Mouse (Mus musculus): Measurements from ENCODE around the gene Hmgb1. TPM values are rescaled to one million over a fixed set of nuclear protein-coding genes. Genes with fewer than 3 reads are reported as not detected.
"Not testable (repeated sequence)": the region's sequence is repeated elsewhere in the genome, so short reads cannot be mapped to it uniquely, and the experiment has no call there.

Hmgb1 gene
- total RNA-seq, 2 experiments from 2014 or later: 176 to 183 TPM

DNA sequence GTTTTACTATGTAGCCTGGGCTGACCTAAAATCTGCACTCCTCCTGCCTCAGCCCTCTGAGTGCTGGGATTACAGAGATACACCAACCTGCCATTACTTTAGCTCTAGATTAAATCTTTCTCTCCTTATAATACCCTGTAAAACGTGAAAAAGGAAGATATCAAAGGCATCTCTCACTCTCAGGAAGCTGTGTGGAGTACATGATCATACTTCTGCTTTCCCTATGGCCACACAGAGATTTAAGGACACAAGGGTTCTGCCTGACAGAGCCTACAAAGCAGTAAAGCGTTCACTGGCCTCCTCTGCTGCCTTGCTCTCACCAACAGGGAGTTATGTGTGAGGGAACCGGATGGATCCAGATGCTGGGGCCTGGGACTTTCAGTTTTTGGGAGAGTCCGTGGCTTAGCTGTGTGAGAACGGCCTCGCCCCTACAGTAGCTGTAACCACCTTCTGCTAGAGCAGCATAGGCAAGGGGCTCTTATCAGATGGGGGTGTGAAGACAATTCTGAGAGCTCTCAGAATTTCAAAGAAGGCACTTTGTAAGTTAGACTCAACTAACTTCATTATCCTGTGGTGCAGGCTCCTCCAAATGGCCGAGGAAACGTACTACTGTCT is 36.8 kb downstream of the Hmgb1 start:
- no peak for DNase-seq

DNA sequence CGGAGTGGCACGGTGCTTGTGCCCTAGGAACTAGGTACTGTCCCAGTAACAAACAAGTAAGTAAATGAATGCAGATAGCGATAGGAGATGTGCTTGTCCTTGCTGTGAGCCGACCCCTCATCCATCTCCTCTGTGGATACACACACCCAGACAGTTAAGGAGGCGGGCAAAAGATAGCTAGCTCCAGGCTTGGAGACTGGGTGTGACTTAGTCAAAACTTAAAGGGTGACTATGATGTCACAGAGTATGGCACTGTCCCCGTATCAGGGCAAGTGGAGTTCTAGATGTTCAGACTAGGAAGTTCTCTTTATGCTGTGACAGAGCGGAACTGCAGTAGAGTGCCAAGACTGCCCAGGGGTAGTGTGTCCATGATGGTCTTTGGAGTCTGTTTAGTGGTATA is 37.6 kb downstream of the Hmgb1 start:
- DNase-seq: no peak

DNA sequence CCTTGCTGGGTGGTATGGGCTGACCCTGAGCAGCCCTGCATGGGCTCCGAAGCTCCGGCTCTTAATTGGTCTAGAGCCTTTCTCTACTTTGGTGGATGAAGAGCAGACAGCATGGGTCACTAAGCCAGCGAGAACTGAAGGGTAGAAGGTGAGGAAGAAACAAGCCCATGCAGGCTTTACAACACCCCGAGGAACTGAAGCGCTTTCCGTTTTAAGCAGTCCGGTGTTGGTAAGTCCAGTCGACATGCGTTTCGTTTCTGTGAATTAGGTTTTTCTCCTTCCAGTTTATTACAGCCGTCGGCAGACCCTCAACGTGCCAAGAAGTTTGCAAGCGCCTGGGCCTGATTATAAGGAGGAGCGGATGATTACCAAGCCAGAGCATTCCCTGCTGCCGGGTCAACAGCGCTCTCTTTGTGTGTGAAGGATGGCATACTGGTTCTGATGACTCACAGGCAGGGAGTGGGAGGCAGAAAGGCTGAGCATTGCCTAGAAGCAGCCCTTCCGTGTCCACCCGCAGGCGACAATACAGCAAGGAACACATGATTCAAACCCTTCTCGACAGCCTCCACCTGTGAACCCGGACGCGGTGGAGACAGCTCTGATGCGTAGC is 40.4 kb downstream of the Hmgb1 start:
- no peak for DNase-seq

DNA sequence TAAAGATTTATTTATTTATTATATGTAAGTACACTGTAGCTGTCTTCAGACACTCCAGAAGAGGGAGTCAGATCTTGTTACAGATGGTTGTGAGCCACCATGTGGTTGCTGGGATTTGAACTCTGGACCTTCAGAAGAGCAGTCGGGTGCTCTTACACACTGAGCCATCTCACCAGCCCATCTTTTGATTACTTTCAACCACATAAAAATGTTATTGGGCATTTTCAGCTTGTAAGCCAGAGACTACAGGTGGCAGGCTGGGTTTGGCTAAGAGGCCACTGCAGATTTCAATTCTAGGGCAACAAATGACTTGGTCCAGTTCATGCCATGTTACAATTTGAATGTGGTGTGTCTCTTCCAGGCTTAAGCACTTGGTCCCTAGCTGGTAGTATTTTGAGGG is 43.1 kb downstream of the Hmgb1 start:
- DNase-seq: not testable (repeated sequence)

DNA sequence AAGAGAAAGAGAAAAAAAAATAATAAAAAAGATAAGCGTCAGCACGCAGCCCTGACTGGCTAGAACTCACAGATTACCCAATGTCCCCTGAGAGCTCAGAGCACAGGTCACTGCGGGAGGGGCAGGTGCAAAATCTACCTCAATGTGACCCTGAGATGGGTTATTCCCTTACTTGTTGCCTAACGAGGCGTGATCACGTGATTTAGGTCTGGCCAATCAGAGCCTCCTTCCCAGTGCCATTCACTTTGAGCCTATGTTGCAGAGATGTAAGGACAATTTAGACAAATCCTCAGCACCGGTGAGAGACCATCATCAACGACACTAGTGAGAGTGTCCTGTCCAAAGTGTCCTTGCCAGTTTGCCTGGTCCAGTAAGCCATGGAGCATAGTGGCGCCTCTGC is 44.0 kb downstream of the Hmgb1 start:
- DNase-seq: no peak

DNA sequence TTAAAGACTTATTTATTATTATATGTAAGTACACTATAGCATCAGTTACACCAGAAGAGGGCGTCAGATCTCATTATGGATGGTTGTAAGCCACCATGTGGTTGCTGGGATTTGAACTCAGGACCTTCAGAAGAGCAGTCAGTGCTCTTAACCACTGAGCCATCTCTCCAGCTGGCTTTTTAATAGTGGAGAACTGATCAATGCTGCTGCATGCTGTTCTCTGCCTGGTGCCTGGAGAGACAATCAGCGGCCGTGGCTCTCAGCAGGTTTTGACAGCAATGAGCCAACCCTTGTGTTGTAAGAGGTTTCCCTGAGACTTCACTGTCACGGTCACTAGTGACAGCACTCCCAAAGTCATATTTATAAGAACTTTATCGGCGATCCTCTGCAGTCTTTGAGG is 46.2 kb downstream of the Hmgb1 start:
- not testable (repeated sequence) for DNase-seq

DNA sequence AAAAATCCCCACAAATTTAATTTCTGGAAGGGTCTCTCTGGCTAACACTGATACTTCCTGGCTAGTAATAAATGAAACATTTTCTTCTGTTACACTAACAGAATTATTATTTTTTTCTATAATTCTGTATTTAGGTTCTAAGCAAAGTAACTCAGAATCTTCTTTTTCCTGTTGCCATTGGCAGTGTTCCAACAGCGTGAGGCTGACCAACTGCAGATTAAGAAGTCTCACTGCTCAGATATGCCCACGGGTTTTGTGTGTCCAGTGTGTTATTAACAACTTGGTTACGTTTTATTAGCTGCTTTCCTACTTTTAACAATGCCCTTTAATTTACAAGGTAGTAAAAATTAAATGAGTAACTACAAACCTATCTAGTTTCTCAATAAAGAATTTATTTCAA is 46.8 kb downstream of the Hmgb1 start:
- DNase-seq: no peak

DNA sequence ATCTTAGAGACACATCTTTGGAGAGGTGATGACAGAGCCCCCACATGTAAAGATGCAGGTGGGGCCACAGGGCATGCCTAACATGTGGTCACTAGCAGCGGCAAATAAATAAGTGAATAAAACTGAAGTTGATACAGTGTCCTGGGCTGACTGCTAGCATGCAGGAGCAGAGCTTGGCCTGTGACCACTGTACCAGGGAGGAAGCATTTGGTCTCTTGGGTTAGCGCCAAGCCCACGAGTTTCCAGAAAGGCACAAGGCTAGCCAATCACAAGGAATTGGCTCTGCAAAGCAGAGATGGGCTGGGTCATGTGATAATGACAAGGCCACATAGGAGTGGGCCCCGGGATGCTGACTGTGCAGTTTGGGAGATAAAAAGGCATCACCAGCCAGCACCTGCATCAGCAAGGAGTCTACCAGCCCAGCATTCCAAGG is 47.3 kb downstream of the Hmgb1 start:
- DNase-seq: peak; percentile 40

DNA sequence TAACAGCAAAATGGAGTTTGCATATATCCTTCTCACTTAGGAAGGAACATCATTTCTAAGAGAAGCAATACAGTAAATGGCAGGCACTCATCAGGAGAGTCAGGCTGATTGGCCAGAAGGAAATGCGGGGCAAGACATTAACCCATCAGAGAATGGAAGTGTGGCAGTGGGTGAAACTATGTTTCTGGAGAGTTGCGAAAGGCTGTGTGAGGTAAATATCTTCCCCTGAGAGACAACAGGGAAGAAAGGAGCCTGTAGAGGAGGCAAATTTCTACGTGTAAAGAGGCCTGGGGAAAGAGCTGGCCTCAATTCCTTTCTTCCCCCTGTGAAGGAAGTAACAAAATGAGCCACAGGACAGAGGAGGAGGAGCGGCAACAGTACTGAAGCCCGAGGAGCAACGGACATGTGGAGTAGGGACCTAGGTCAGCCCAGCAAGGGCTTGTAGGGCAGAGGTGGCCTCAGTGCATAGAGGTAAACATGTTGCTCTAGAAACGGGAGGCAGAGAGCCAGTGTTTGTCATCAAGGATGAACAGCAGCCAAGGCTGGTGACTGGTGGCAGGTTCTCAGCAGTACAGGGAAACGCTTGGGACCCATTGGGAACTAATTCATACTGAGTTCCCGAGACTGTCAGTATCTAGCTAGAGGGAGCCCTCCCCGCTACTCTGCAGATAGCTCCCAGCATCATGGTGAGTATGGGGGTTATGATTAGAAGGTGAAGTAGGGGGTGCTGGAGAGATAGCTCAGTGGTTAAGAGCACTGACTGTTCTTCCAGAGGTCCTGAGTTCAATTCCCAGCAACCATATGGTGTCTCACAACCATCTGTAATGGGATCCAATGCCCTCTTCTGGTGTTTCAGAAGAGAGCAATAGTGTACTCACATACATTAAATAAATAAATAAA is 48.6 kb downstream of the Hmgb1 start:
- DNase-seq: no peak

DNA sequence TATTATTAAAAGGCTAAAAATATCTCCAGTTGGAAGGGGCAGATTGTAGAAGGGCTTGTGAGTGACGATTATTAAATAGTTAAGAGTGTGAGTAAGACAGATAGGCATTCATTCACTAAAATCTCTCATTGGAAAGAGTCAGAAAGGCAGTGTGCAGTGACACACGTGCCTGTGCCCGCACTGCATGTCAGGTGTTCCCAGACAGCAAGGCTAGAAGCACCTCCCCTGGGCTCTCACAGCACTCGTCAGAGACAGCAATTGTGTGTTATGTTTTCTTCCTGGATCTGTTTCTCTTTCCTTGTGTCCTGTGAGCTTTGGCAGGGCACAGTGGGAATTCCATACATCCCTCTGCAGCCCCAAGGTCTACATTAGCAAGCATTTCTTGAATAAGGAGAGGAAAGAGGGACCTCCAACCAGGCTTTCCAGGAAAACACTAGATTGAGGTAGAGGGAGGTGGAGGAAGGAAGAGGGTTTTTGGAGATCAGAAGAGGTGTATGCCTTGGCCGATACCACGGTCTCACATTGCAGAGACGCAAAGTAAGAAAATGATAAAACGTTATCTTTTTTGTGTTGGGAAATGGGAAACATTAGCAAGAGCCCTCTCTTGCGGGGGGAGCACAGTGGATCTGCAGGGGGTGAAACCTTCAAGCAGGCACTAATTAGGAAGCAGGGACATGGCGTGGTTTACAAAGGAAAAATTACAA is 49.4 kb downstream of the Hmgb1 start:
- DNase-seq: no peak

DNA sequence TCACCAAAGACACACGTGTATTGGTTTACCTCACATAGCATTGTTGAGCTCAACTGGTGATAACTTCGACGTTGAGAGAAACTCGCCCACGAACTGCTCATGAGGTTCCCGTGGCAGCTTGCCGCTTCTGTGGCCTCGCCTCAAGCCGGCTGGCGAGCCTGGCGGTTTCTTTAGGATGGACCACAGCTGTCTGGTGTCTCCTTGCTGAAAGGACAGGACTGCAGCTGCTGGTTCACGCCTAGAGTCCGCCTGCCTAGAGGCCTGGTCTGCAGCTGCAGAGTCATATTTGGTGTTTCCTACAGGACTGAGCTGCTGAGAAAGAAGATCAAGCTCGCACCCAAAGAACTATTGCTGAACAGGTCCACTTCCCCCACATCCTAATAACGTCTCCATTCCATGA is 55.8 kb downstream of the Hmgb1 start:
- no peak for DNase-seq

DNA sequence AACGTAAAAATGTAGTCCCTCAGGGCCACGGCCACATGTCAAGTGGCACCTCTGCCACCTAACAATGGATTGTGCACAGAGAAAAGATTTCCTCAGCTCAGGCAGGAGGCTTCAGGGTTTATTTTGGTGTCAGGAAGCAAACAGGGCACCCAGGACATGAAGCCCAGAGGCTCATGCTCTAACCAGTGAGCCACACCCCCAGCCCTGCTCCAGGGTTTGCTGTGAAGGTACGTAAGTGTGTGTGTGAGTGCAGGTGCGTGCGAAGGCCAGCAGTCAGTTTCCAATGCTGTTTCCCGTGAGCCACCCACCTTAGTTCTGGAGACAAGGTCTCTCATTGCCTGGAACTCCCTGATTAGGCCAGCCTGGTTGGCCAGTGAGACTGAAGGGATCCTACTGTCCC is 60.5 kb downstream of the Hmgb1 start:
- no peak for DNase-seq

DNA sequence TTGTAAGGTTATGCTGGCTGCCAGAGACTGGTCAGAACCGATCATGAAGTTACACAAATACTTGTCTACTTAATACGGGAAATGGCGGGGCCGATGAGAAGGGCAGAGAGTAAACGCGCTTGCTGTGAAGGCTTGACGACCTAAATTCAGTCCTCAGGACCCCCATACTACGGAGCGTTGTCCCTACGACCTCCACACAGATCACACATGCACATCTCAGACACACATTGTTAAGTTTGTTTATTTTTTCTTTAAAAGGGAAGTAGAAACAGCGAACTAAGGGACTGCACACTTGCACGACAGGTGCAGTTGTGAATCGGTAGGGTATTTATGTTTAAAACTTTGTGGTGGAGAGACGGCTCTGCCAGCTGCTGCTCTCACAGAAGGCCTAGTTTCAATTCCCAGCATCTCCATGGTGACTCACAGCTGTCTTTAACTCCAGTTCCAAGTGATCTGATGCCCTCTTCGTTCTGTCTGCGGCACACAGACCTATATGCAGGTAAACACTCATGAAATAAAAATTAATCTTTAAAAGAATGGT is 64.9 kb downstream of the Hmgb1 start:
- no peak for DNase-seq

DNA sequence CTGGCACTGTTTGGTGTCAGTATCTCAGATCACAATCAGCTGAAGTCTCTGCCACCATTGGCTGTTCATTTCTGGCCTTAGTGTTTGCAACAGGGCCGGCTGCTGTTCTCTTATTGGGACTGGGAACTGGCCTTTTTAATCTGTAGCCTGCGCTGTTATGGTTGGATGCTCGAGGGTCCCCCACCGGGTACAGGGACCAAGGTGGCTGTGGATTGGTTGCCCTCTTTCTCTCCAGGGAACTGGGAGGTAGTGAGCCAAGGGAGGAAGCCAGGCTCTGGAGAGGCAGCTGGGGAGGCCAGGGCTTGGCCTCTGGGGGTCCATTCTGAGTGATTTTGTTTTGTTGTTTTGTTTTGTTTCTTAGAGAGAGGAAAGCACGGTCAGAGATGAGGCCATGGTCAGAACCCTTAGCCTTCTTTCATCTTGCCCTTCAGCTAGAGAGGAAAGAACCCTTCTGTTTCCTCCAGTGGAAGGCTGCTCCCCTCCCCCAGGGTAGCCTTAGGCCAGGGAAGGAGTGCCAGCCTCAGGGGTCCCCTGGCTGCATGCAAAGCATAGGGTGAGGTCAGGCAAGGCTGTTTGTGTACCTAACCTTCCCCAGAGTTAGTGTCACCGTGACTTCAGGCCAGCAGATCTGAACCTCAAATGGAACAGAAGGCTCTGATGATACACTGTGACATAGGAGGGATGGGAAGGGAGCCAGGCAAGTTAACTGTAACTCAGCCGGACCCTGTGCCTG is 66.3 kb downstream of the Hmgb1 start:
- DNase-seq: no peak

DNA sequence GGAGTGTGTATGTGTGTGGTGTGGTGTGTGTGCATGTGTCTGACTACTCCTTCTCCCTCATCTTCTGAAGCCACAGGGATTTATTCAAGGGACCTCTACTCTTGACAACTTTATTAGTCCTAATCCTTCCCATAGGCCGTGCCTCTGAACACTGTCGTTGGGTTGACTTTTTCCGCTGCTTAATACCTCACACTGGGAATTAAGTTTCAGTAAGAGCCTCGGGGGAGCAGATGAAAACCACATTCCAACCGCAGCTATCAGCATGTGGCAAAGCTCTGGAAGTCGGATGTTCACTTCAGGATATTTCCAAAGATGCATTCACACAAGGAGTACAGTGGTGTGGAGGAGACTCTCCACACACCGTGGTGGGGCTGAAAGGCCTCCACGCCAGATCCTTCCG is 69.7 kb downstream of the Hmgb1 start:
- DNase-seq: no peak

DNA sequence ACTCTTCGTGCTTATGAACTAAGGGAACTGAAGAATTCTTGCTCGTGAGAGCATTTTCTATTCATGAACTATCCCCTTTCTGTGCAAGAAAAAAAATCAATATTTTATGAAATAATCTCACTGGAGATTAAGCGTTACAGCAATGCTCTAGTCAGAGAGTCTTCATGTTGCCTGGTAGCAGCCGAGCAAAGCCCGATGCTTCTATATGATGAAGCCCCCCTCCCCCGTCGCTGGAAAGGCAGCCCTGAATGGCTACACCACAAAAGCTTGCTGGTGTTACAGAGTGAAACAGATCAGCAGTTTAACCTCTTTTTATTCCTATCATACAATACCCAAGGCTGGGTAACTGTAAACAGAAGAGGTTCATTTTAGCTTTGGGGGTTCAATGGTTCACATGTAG is 70.3 kb downstream of the Hmgb1 start:
- DNase-seq: no peak

DNA sequence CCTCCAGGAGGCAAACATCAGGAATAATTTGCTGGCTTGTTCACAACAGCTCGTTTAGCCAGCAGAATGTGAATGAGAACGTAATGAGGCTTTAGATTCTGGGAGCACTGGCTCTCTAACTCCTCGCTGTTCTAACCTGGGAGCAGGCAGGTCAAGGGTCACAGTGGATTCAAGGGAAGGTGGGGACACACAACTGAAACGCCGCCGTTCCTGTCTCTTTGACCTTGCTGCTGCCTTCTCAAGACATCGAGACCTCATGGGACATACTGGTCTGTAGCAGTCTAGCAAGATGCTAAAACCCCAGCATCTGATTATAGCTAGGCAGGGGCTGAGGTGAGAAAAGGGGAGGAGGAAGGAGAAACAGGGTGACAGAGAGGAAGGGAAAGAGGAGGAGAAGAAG is 70.8 kb downstream of the Hmgb1 start:
- DNase-seq: no peak

DNA sequence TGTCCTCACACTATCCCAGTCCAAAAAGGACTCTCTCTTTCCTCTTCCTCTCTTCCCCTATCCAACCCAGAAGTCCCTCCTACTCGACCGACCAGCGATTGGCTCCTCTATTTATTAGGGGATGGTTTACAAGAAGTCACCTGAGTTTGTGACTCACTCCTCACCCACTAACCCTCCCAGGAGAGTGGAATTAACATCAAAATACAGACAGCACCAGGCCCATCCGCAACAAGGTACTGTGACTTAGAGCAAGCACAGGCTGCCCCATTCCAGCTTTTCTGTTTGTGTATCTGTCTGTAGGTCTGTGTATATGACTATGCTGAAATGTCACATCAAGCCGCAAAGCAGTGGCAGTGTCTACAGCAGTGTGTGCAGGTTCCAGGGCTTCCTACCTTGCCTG is 71.7 kb downstream of the Hmgb1 start:
- no peak for DNase-seq

DNA sequence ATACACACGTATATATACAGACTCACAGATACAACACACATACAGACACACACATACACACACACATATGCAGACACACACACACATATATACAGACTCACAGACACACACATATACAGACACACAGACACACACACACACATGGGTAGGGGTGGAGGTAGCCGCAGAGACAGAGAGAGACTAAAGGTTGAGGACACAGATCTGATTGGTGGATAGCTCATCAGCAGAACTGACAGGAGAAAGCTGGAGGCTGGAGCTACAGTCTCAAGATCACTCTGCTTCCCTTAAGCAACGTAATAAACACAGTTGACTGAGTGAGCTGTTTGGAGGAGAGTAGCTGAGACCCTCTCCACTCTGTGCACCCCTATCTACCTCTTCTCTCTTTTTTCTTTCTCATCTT is 75.1 kb downstream of the Hmgb1 start:
- no peak for DNase-seq

DNA sequence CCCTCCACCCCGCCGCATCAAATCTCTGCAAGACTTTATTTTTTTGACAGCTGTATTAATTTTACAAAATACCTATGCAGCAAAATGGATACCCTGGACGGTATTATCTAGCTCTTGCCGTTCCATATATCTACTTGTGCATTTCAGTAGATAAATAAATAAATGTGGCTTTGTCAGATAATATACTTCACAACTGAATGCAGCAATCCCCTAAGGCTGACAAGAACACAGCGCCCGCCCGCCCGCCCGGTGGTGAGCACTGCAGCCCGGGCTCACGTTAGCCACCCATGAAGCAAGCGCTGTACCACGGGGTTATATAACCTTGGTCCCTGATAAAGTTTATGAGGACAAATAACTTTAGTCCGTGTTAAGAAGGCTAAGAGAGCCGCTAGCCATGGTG is 76.1 kb downstream of the Hmgb1 start:
- no peak for DNase-seq

DNA sequence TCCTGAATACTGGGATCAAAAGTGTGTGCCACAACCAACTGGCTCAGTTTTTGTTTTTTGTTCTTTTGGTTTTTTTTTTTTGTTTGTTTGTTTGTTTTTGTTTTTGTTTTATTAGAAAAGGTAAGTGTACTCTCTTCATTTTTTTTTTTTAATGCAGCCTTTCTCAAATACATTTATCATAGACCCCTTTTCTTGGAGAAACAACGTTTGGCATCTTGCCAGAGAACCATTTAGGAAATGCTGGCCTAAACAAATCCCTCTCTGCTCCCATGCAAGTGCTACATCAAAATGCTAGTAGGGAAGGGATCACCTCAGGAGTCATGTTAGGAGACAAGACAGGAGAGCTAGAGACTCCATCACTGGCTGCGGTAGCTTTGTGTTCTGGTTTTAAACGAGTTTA is 76.7 kb downstream of the Hmgb1 start:
- DNase-seq: no peak
